Mouse (Mus musculus): Measurements from ENCODE around the gene Dnajb4.

GRCm38 (mm10) chr3:152189306-152189705 is 20.8 kb downstream of the Dnajb4 start:
- TF ChIP-seq GATA1 (IDR thresholded peaks at IDR 0.05; ENCODE audit: borderline replicate concordance, low read length) (no peak), FLI1 (IDR thresholded peaks at IDR 0.05; ENCODE audit: low read length) (no peak)

All from megakaryocyte, embryonic 14.5 days (primary cell).